Mouse (Mus musculus): ENCODE data around the gene Olfr1387. TPM values are rescaled to one million over a fixed set of nuclear protein-coding genes. Genes with fewer than 3 reads are reported as not detected.
"Not testable (repeated sequence)": the region's sequence is repeated elsewhere in the genome, so short reads cannot be mapped to it uniquely, and the experiment has no call there.

Olfr1387 gene
- polyA plus RNA-seq, 1 experiment from 2014 or later = not detected

GRCm38 (mm10) chr11:49488770-49489169 lies 33.6 kb downstream of the Olfr1387 start, which contains the start of gene Olfr1385:
Olfr1385 (plus strand) TSS chr11:49489070.
- H3K27me3 ChIP-seq (replicated peaks; ENCODE audit: control insufficient read depth, insufficient read depth, low read length); H3K4me1 ChIP-seq (ENCODE audit: control insufficient read depth, insufficient read depth, low read length); H3K4me3 ChIP-seq (ENCODE audit: low read depth, low read length); H3K9ac ChIP-seq (ENCODE audit: low read depth, low read length); H3K4me2 ChIP-seq (ENCODE audit: low read depth, low read length); H3K27ac ChIP-seq (replicated peaks; ENCODE audit: low read depth, low read length); DNase-seq (ENCODE audit: low spot score); H3K36me3 ChIP-seq (ENCODE audit: control insufficient read depth, insufficient read depth, low read length); H3K9me3 ChIP-seq (ENCODE audit: control insufficient read depth, low read length); ATAC-seq (ENCODE audit: low read depth): not testable (repeated sequence)
- WGBS = 54% methylated on average over 1 of the region's 1 CpGs

Other genes starting within 250 kb of the Olfr1387 start
- gene Mgat1, start 211.2 kb upstream of the Olfr1387 start, polyA plus RNA-seq (2014; fragmentation: Nextera tagmentation; extraction: Ambion mirVana) = 66.0 and 67.3 TPM in 2 replicates
- 0.10 TPM in 1 of 2 replicates, not detected in the other for gene Olfr1393, start 177.0 kb upstream of the Olfr1387 start, polyA plus RNA-seq (2014; fragmentation: Nextera tagmentation; extraction: Ambion mirVana)
- gene Olfr1392, start 170.1 kb upstream of the Olfr1387 start, polyA plus RNA-seq (2014; fragmentation: Nextera tagmentation; extraction: Ambion mirVana) = 0.07 TPM in 1 of 2 replicates, not detected in the other
- gene Olfr10, start 150.6 kb upstream of the Olfr1387 start, polyA plus RNA-seq (2014; fragmentation: Nextera tagmentation; extraction: Ambion mirVana) = not detected in 2 replicates
- gene Olfr1391, start 132.6 kb upstream of the Olfr1387 start, polyA plus RNA-seq (2014; fragmentation: Nextera tagmentation; extraction: Ambion mirVana) = not detected in 2 replicates
- gene Olfr1390, start 120.2 kb upstream of the Olfr1387 start, polyA plus RNA-seq (2014; fragmentation: Nextera tagmentation; extraction: Ambion mirVana) = not detected in 2 replicates
- 0.05 TPM in 1 of 2 replicates, not detected in the other for gene Olfr1389, start 32.3 kb upstream of the Olfr1387 start, polyA plus RNA-seq (2014; fragmentation: Nextera tagmentation; extraction: Ambion mirVana)
- 0.09 and 0.11 TPM in 2 replicates for gene Olfr1388, start 18.7 kb upstream of the Olfr1387 start, polyA plus RNA-seq (2014; fragmentation: Nextera tagmentation; extraction: Ambion mirVana)
- 0.09 and 0.18 TPM in 2 replicates for gene Olfr1386, start 9.7 kb downstream of the Olfr1387 start, polyA plus RNA-seq (2014; fragmentation: Nextera tagmentation; extraction: Ambion mirVana)
- 0.07 TPM in 1 of 2 replicates, not detected in the other for gene Olfr1385, start 33.7 kb downstream of the Olfr1387 start, polyA plus RNA-seq (2014; fragmentation: Nextera tagmentation; extraction: Ambion mirVana)
- gene Olfr1384, start 51.4 kb downstream of the Olfr1387 start, polyA plus RNA-seq (2014; fragmentation: Nextera tagmentation; extraction: Ambion mirVana) = 0.06 TPM in 1 of 2 replicates, not detected in the other
- gene Olfr1383, start 64.3 kb downstream of the Olfr1387 start, polyA plus RNA-seq (2014; fragmentation: Nextera tagmentation; extraction: Ambion mirVana) = not detected in 2 replicates
- not detected in 2 replicates for gene Olfr1382, start 72.9 kb downstream of the Olfr1387 start, polyA plus RNA-seq (2014; fragmentation: Nextera tagmentation; extraction: Ambion mirVana)
- not detected in 2 replicates for gene Olfr1381, start 88.1 kb downstream of the Olfr1387 start, polyA plus RNA-seq (2014; fragmentation: Nextera tagmentation; extraction: Ambion mirVana)
- not detected in 2 replicates for gene Olfr1380, start 101.5 kb downstream of the Olfr1387 start, polyA plus RNA-seq (2014; fragmentation: Nextera tagmentation; extraction: Ambion mirVana)
- gene Flt4, start 153.9 kb downstream of the Olfr1387 start, polyA plus RNA-seq (2014; fragmentation: Nextera tagmentation; extraction: Ambion mirVana) = 7.2 and 7.5 TPM in 2 replicates
- gene Scgb3a1, start 208.3 kb downstream of the Olfr1387 start, polyA plus RNA-seq (2014; fragmentation: Nextera tagmentation; extraction: Ambion mirVana) = not detected in 2 replicates